Mouse (Mus musculus) heart, embryonic 11.5 days (tissue): Measurements from ENCODE around the gene Mavs. TPM values are rescaled to one million over a fixed set of nuclear protein-coding genes. Genes with fewer than 3 reads are reported as not detected.

ENCODE experiments used
- ATAC-seq: fragments of 200-750 bp; cut with Nextera tagmentation; replicated peaks from 2 replicates; pipeline ENCODE4 v1.8.0; 2017; ENCODE audit warnings: moderate library complexity; ENCODE audit not compliant: insufficient number of reproducible peaks, low FRiP score, low TSS enrichment
- H3K27ac ChIP-seq: fragments of 300-500 bp; sonication (generic); 2 replicates; pipeline ENCODE4 v1.5.1; 2014; ENCODE audit warnings: mild to moderate bottlenecking, low read depth, low read length
- H3K27me3 ChIP-seq: fragments of 300-500 bp; sonication (generic); 2 replicates; pipeline ENCODE4 v1.6.1; 2014; ENCODE audit warnings: mild to moderate bottlenecking, low read length, mixed read lengths; ENCODE audit not compliant: control insufficient read depth, insufficient read depth
- H3K36me3 ChIP-seq: fragments of 300-500 bp; sonication (generic); 2 replicates; pipeline ENCODE4 v1.6.1; 2014; ENCODE audit warnings: mild to moderate bottlenecking, low read length, moderate library complexity, mixed read lengths; ENCODE audit not compliant: control insufficient read depth, insufficient read depth
- H3K4me1 ChIP-seq: fragments of 300-500 bp; sonication (generic); 2 replicates; pipeline ENCODE4 v1.6.1; 2014; ENCODE audit warnings: low read length; ENCODE audit not compliant: control insufficient read depth, insufficient read depth
- H3K4me2 ChIP-seq: fragments of 300-500 bp; sonication (generic); 2 replicates; pipeline ENCODE4 v1.6.1; 2014; ENCODE audit warnings: mild to moderate bottlenecking, moderate library complexity
- H3K4me3 ChIP-seq: fragments of 300-500 bp; sonication (generic); 2 replicates; pipeline ENCODE4 v1.5.1; 2014; ENCODE audit warnings: low read depth, low read length
- H3K9ac ChIP-seq: fragments of 300-500 bp; sonication (generic); 2 replicates; pipeline ENCODE4 v1.6.1; 2014; ENCODE audit warnings: mild to moderate bottlenecking, low read depth, low read length, moderate library complexity
- H3K9me3 ChIP-seq: fragments of 300-500 bp; sonication (generic); replicated peaks from 2 replicates; pipeline ENCODE4 v1.6.1; 2016; ENCODE audit warnings: low read length; ENCODE audit not compliant: control insufficient read depth
- WGBS: fragments of 180-500 bp; shearing (Covaris S2); extraction: QIAGEN DNeasy Blood & Tissue Kit; methylation state at CpG from one replicate; pipeline ENCODE4 v1.1.7; 2014; ENCODE audit not compliant: insufficient replicate concordance; 5-methylcytosine and 5-hydroxymethylcytosine counted together
- polyA plus RNA-seq: library from polyadenylated mRNA; unstranded; fragments of >200 nt; fragmentation: Nextera tagmentation; extraction: Ambion mirVana; gene quantifications from 2 replicates; pipeline ENCODE4 v1.2.1, GENCODE M21; 2014

Gene Mavs
- polyA plus RNA-seq, 1 experiment from 2014 or later = 15.2 TPM

DNA sequence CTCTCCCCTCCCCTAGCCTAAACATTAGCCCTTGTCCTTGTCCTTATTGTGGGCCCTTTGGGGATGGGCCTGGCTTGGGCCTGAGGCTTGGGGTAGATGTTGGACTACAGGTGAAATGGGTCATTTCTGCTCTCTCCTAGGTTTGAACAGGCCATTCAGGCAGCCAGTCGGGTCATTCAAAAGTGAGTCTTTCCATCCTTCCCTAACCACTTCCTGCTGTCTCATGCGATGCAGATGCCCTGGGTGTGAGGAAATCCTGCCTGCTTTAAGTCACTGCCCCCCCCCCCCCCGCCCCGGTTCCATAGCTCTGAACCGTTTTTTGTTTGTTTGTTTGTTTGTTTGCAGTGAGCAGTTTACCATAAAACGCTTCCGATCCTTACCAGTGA lies 42.9 kb upstream of the Mavs start:
- Histone ChIP-seq H3K27me3 (no peaks in the 10 kb centered on the region), H3K4me2 (no peak overlapping the region), H3K36me3 (peaks cover 13% of the 10 kb centered on the region), H3K9me3 (no peaks in the 10 kb centered on the region), H3K4me3 (no peak overlapping the region), H3K9ac (no peak overlapping the region), H3K27ac (no peak overlapping the region), H3K4me1 (peaks cover 18% of the 10 kb centered on the region)
- 69% methylated on average over 7 of the region's 7 CpGs for WGBS
- no peak for ATAC-seq

GRCm38 (mm10) chr2:131196606-131197316 lies 37.1 kb upstream of the Mavs start:
- H3K27ac ChIP-seq = no peak overlapping the region
- H3K27me3 ChIP-seq = no peaks in the 10 kb centered on the region
- H3K36me3 ChIP-seq = peaks cover 13% of the 10 kb centered on the region
- no peak overlapping the region for H3K4me2 ChIP-seq
- no peaks in the 10 kb centered on the region for H3K4me1 ChIP-seq
- no peak overlapping the region for H3K4me3 ChIP-seq
- H3K9ac ChIP-seq = no peak overlapping the region
- ATAC-seq = no peak
- 90% methylated on average over 16 of the region's 16 CpGs for WGBS
- H3K9me3 ChIP-seq = no peaks in the 10 kb centered on the region

- Histone ChIP-seq H3K4me3 (no peak overlapping the region), H3K4me2 (no peak overlapping the region), H3K9ac (no peak overlapping the region), H3K27me3 (no peaks in the 10 kb centered on the region), H3K27ac (no peak overlapping the region), H3K36me3 (no peaks in the 10 kb centered on the region; the same call in 1 of the 2 replicates), H3K9me3 (no peaks in the 10 kb centered on the region), H3K4me1 (peaks cover 11% of the 10 kb centered on the region)
- 74% methylated on average over 2 of the region's 2 CpGs for WGBS
- ATAC-seq = no peak
These were observed 33.2 kb upstream of the Mavs start for GRCm38 (mm10) chr2:131200710-131201109.

- WGBS = 84% methylated on average over 3 of the region's 3 CpGs
- Histone ChIP-seq H3K27me3 (no peaks in the 10 kb centered on the region), H3K4me1 (peaks cover 11% of the 10 kb centered on the region)
These were observed 32.6 kb upstream of the Mavs start for GRCm38 (mm10) chr2:131201262-131201661.

DNA sequence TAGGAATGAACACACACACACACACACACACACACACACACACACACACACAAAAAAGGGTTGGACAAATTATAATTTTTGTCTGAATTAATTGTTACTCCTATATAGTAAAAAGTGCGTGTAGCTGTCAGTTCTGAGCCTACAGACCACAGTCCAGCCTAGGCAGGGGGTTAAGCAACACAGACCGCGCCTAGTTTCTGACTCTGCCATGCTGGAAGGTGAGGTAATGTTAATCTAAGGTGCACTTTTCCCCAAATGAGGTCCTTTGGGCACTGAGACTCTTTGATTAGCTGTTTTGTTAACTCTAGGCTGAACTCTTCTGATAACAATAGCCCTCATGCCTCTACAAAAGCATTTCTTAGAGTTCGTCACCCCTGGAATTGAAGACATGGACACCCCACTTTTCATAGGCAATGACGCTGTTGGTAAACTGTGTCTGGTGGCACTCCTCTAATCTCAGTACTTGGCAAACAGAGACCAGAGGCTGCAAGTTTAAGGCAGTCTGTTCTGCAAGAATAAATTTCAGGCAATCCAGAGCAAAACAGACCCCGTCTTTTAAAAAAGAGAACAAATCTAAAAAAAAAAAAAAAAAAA lies 29.9 kb upstream of the Mavs start:
- Histone ChIP-seq H3K4me3 (no peak overlapping the region), H3K27ac (no peak overlapping the region), H3K27me3 (no peaks in the 10 kb centered on the region), H3K4me1 (peaks cover 11% of the 10 kb centered on the region), H3K9me3 (no peaks in the 10 kb centered on the region), H3K9ac (no peak overlapping the region), H3K36me3 (no peaks in the 10 kb centered on the region; the same call in 1 of the 2 replicates), H3K4me2 (no peak overlapping the region)
- ATAC-seq = no peak
- WGBS = 84% methylated on average over 6 of the region's 6 CpGs

More at GRCm38 (mm10) chr2:131201262-131201661, 32.6 kb upstream of the Mavs start:
- Histone ChIP-seq H3K36me3 (no peaks in the 10 kb centered on the region; the same call in 1 of the 2 replicates), H3K4me3 (no peak overlapping the region), H3K9ac (no peak overlapping the region), H3K9me3 (no peaks in the 10 kb centered on the region), H3K4me2 (no peak overlapping the region), H3K27ac (no peak overlapping the region)
- no peak for ATAC-seq

GRCm38 (mm10) chr2:131204410-131204981 lies 29.4 kb upstream of the Mavs start:
- no peak overlapping the region for H3K4me3 ChIP-seq
- 60% methylated on average over 7 of the region's 7 CpGs for WGBS
- H3K9ac ChIP-seq = 0 out of 2 replicates have a peak overlapping the region, but pooled peaks have one; percentile 10
- H3K4me1 ChIP-seq = peaks cover 11% of the 10 kb centered on the region
- H3K9me3 ChIP-seq = no peaks in the 10 kb centered on the region
- no peak overlapping the region for H3K4me2 ChIP-seq
- peak; percentile 76 for ATAC-seq
- H3K27me3 ChIP-seq = no peaks in the 10 kb centered on the region
- H3K27ac ChIP-seq = peak overlapping the region; percentile 58; the same call in 1 of the 2 replicates
- no peaks in the 10 kb centered on the region; the same call in 1 of the 2 replicates for H3K36me3 ChIP-seq

DNA sequence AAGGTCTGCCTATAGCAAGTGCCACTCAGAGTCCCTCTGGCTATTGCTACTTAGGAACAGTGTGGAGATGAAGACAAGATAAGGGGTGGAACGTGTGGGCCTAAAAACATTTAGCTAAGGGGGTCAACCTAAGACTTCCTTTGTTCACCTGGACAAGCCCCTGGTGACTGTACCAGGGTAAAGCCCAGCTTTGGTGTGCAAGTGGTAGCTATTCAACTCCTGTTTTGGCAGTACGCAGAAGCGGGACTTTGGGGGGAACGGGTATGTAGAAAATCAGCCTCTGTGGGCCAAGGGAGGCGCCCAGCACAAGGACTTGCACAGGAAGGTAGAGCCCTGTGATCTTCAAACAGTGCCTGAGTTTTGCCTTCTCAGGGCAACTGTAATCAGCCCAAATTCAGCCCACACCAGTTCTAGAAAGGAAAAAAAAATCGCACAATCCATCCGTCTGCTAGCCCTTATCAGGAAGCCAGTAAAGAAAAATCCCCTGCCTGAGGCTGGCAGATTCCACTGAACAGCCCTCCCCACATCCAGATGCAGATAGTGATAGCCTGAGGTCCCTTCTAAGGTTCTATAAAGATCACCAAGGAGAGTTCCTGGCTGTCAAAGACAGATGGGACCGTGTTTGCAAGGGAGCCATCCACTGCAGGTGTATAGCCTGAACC lies 28.2 kb upstream of the Mavs start:
- Histone ChIP-seq H3K9me3 (no peaks in the 10 kb centered on the region), H3K4me1 (peaks cover 11% of the 10 kb centered on the region), H3K27ac (no peak overlapping the region), H3K4me2 (no peak overlapping the region), H3K36me3 (no peaks in the 10 kb centered on the region; the same call in 1 of the 2 replicates), H3K9ac (no peak overlapping the region), H3K4me3 (no peak overlapping the region), H3K27me3 (no peaks in the 10 kb centered on the region)
- ATAC-seq = no peak
- WGBS = 59% methylated on average over 8 of the region's 8 CpGs

- Histone ChIP-seq H3K27me3 (no peaks in the 10 kb centered on the region), H3K4me1 (peaks cover 18% of the 10 kb centered on the region), H3K9ac (no peak within 1 kb of the TSS), H3K4me3 (no peak within 1 kb of the TSS), H3K36me3 (no peaks in the 10 kb centered on the region), H3K9me3 (no peaks in the 10 kb centered on the region), H3K4me2 (no peak within 1 kb of the TSS), H3K27ac (no peak within 1 kb of the TSS)
- no peak for ATAC-seq
- 82% methylated on average over 4 of the region's 4 CpGs for WGBS
These were observed 27.1 kb upstream of the Mavs start, which contains the start of gene Ap5s1 for GRCm38 (mm10) chr2:131206778-131207177. Gene Ap5s1, plus strand, starts transcription at chr2:131207078.
